Mouse (Mus musculus): ENCODE data around the gene Arl16.

- no peak for TF ChIP-seq CTCF (IDR thresholded peaks at IDR 0.05; ENCODE audit: low read depth, low read length)
- TF ChIP-seq POLR2A (IDR thresholded peaks at IDR 0.05; ENCODE audit: borderline replicate concordance, low read depth, low read length): no peak
Observed at GRCm38 (mm10) chr11:120505661-120506060, 38.3 kb upstream of the Arl16 start.
